In genomic region chr7:41394130-41394529, GRCm38 (mm10) we compare ENCODE assay signal across 9 mouse cellular contexts. TPM values are rescaled to one million over a fixed set of nuclear protein-coding genes. Genes with fewer than 3 reads are reported as not detected.
DNase-seq lines count a peak whose midpoint lies in the region; ATAC-seq lines count a peak whose summit lies in the region.
"Had no signal": no experiment of that assay in that cellular context is flagged by ENCODE, and none has a peak within 500 bp of the region (broad histone marks: within the 10 kb centered on the region; RNA-seq: fewer than 3 reads in every experiment).

No protein-coding gene starts in this region.

- H3K9ac ChIP-seq in heart, embryonic 13.5 days = no peak overlapping the region
- H3K9ac ChIP-seq in embryonic facial prominence, embryonic 11.5 days (replicated peaks; ENCODE audit: low read length) = no peak overlapping the region
- H3K9ac ChIP-seq in hindbrain, embryonic 11.5 days (ENCODE audit: low read depth, low read length) = no peak overlapping the region
- no peak overlapping the region for H3K9ac ChIP-seq in midbrain, embryonic 15.5 days
- no peak overlapping the region for H3K9ac ChIP-seq in kidney, embryonic 16.5 days (replicated peaks; ENCODE audit: low read length)

- H3K9me3 ChIP-seq in heart, embryonic 13.5 days = no peaks in the 10 kb centered on the region
- H3K9me3 ChIP-seq in embryonic facial prominence, embryonic 11.5 days (replicated peaks; ENCODE audit: control insufficient read depth, low read length) = no peaks in the 10 kb centered on the region
- no peaks in the 10 kb centered on the region for H3K9me3 ChIP-seq in hindbrain, embryonic 11.5 days (ENCODE audit: control insufficient read depth, low read length)
- peaks cover 4% of the 10 kb centered on the region; the same call in 1 of the 2 replicates for H3K9me3 ChIP-seq in midbrain, embryonic 15.5 days
- H3K9me3 ChIP-seq in kidney, embryonic 16.5 days (ENCODE audit: low read length) = no peaks in the 10 kb centered on the region

- ATAC-seq in heart, embryonic 13.5 days (ENCODE audit: extremely low read depth, insufficient number of reproducible peaks, low FRiP score, low TSS enrichment) = no peak
- ATAC-seq in embryonic facial prominence, embryonic 11.5 days (replicated peaks; ENCODE audit: insufficient number of reproducible peaks, low FRiP score, low TSS enrichment, low read depth) = 0 out of 2 replicates have a peak, but pooled peaks have one; percentile 18
- no peak for ATAC-seq in hindbrain, embryonic 11.5 days (ENCODE audit: low FRiP score)
- ATAC-seq in midbrain, embryonic 15.5 days (replicated peaks) = peak; percentile 51; the same call in 1 of the 2 replicates
- no peak for ATAC-seq in kidney, embryonic 16.5 days (ENCODE audit: low FRiP score, low TSS enrichment)

- 0 out of 2 replicates have a peak overlapping the region, but pooled peaks have one; percentile 22 for H3K4me2 ChIP-seq in heart, embryonic 13.5 days
- H3K4me2 ChIP-seq in embryonic facial prominence, embryonic 11.5 days (ENCODE audit: low read depth, low read length) = no peak overlapping the region
- H3K4me2 ChIP-seq in hindbrain, embryonic 11.5 days (replicated peaks; ENCODE audit: low read depth, low read length) = no peak overlapping the region
- H3K4me2 ChIP-seq in midbrain, embryonic 15.5 days = peak overlapping the region; percentile 34; the same call in 1 of the 2 replicates
- H3K4me2 ChIP-seq in kidney, embryonic 16.5 days (replicated peaks; ENCODE audit: low read depth, low read length) = no peak overlapping the region

- H3K27me3 ChIP-seq in heart, embryonic 13.5 days (replicated peaks) = no peaks in the 10 kb centered on the region
- H3K27me3 ChIP-seq in embryonic facial prominence, embryonic 11.5 days (ENCODE audit: control insufficient read depth, insufficient read depth, low read length) = no peaks in the 10 kb centered on the region
- no peaks in the 10 kb centered on the region for H3K27me3 ChIP-seq in hindbrain, embryonic 11.5 days (ENCODE audit: control insufficient read depth, insufficient read depth, low read length)
- no peaks in the 10 kb centered on the region for H3K27me3 ChIP-seq in midbrain, embryonic 15.5 days (replicated peaks)
- no peaks in the 10 kb centered on the region for H3K27me3 ChIP-seq in kidney, embryonic 16.5 days (ENCODE audit: insufficient read depth, low read length)

- no peak overlapping the region for H3K4me3 ChIP-seq in heart, embryonic 13.5 days
- no peak overlapping the region for H3K4me3 ChIP-seq in embryonic facial prominence, embryonic 11.5 days (ENCODE audit: low read depth, low read length)
- H3K4me3 ChIP-seq in hindbrain, embryonic 11.5 days (ENCODE audit: low read depth, low read length) = no peak overlapping the region
- peak overlapping the region; percentile 10; the same call in 1 of the 2 replicates for H3K4me3 ChIP-seq in midbrain, embryonic 15.5 days
- no peak overlapping the region for H3K4me3 ChIP-seq in kidney, embryonic 16.5 days (ENCODE audit: low read length)

- peaks cover 6% of the 10 kb centered on the region for H3K4me1 ChIP-seq in heart, embryonic 13.5 days
- H3K4me1 ChIP-seq in embryonic facial prominence, embryonic 11.5 days (ENCODE audit: control insufficient read depth, insufficient read depth, low read length) = no peaks in the 10 kb centered on the region
- H3K4me1 ChIP-seq in hindbrain, embryonic 11.5 days (replicated peaks; ENCODE audit: control insufficient read depth, insufficient read depth, low read length) = no peaks in the 10 kb centered on the region
- H3K4me1 ChIP-seq in midbrain, embryonic 15.5 days = peaks cover 4% of the 10 kb centered on the region; the same call in 1 of the 2 replicates
- no peaks in the 10 kb centered on the region for H3K4me1 ChIP-seq in kidney, embryonic 16.5 days (ENCODE audit: insufficient read depth, low read length)

- DNase-seq in heart, adult 11 months = no peak
- DNase-seq in embryonic facial prominence, embryonic 11.5 days (ENCODE audit: low spot score) = no peak
- DNase-seq in hindbrain, embryonic 11.5 days (ENCODE audit: low spot score) = peak; percentile 8
- no peak for DNase-seq in adrenal gland, postnatal 14 days
- DNase-seq: adrenal gland, adult 8-10 months had no signal

- WGBS in heart, embryonic 13.5 days = 68% methylated on average over 4 of the region's 4 CpGs
- WGBS in embryonic facial prominence, embryonic 11.5 days = 66% methylated on average over 4 of the region's 4 CpGs
- 69% methylated on average over 4 of the region's 4 CpGs for WGBS in hindbrain, embryonic 11.5 days
- WGBS in midbrain, embryonic 15.5 days = 74% methylated on average over 4 of the region's 4 CpGs
- 71% methylated on average over 4 of the region's 4 CpGs for WGBS in kidney, embryonic 16.5 days

- no peaks in the 10 kb centered on the region for H3K36me3 ChIP-seq in heart, embryonic 13.5 days
- no peaks in the 10 kb centered on the region for H3K36me3 ChIP-seq in embryonic facial prominence, embryonic 11.5 days (replicated peaks; ENCODE audit: control insufficient read depth, insufficient read depth, low read depth, low read length)
- no peaks in the 10 kb centered on the region for H3K36me3 ChIP-seq in hindbrain, embryonic 11.5 days (ENCODE audit: control insufficient read depth, insufficient read depth, low read length)
- H3K36me3 ChIP-seq in midbrain, embryonic 15.5 days (replicated peaks) = no peaks in the 10 kb centered on the region
- no peaks in the 10 kb centered on the region for H3K36me3 ChIP-seq in kidney, embryonic 16.5 days (ENCODE audit: insufficient read depth, low read length)

- H3K27ac ChIP-seq in heart, embryonic 13.5 days (replicated peaks) = no peak overlapping the region
- no peak overlapping the region for H3K27ac ChIP-seq in embryonic facial prominence, embryonic 11.5 days (replicated peaks; ENCODE audit: low read depth, low read length)
- H3K27ac ChIP-seq in hindbrain, embryonic 11.5 days (ENCODE audit: low read depth, low read length) = no peak overlapping the region
- no peak overlapping the region for H3K27ac ChIP-seq in midbrain, embryonic 15.5 days
- no peak overlapping the region for H3K27ac ChIP-seq in kidney, embryonic 16.5 days (ENCODE audit: low read length)

RNA-seq across cellular contexts. Expression of gene AI987944, which starts 1.0 kb away (rescaled TPM):
- 9.2 and 10.3 TPM in 2 replicates for polyA plus RNA-seq in heart, embryonic 13.5 days (2015; fragmentation: Nextera tagmentation; extraction: Ambion mirVana)
- polyA plus RNA-seq in embryonic facial prominence, embryonic 11.5 days (2014; fragmentation: Nextera tagmentation; extraction: Ambion mirVana) = 9.4 and 11.7 TPM in 2 replicates
- polyA plus RNA-seq in hindbrain, embryonic 11.5 days (2014; fragmentation: Nextera tagmentation; extraction: Ambion mirVana) = 9.9 and 11.9 TPM in 2 replicates
- polyA plus RNA-seq in midbrain, embryonic 15.5 days (2015; fragmentation: Nextera tagmentation; extraction: Ambion mirVana) = 7.5 and 8.6 TPM in 2 replicates
- 10.6 and 14.2 TPM in 2 replicates for total RNA-seq in adrenal gland, postnatal 14 days (2021)
- polyA plus RNA-seq in kidney, embryonic 16.5 days (2015; fragmentation: Nextera tagmentation; extraction: Ambion mirVana) = 13.0 and 13.9 TPM in 2 replicates

RNA-seq across cellular contexts. Expression of gene Vmn2r57, which starts 54.4 kb away (rescaled TPM):
- 0.15 and 0.19 TPM in 2 replicates for polyA plus RNA-seq in heart, embryonic 13.5 days (2015; fragmentation: Nextera tagmentation; extraction: Ambion mirVana)
- polyA plus RNA-seq in embryonic facial prominence, embryonic 11.5 days (2014; fragmentation: Nextera tagmentation; extraction: Ambion mirVana) = 0.32 and 0.33 TPM in 2 replicates
- 0.13 and 0.22 TPM in 2 replicates for polyA plus RNA-seq in hindbrain, embryonic 11.5 days (2014; fragmentation: Nextera tagmentation; extraction: Ambion mirVana)
- polyA plus RNA-seq in midbrain, embryonic 15.5 days (2015; fragmentation: Nextera tagmentation; extraction: Ambion mirVana) = 0.42 and 0.57 TPM in 2 replicates
- 0.07 and 0.19 TPM in 2 replicates for total RNA-seq in adrenal gland, postnatal 14 days (2021)
- 0.21 and 0.32 TPM in 2 replicates for polyA plus RNA-seq in kidney, embryonic 16.5 days (2015; fragmentation: Nextera tagmentation; extraction: Ambion mirVana)
- total RNA-seq: ES-E14 had no signal

Comparison
In these comparisons a context has a peak if more than half of its experiments do, and no peak if none do; other contexts are left out.
1. ATAC-seq: peak in embryonic facial prominence, embryonic 11.5 days (single experiment) and midbrain, embryonic 15.5 days (single experiment); none in heart, embryonic 13.5 days (single experiment), hindbrain, embryonic 11.5 days (single experiment) and kidney, embryonic 16.5 days (single experiment).
2. H3K4me2 ChIP-seq: peak in heart, embryonic 13.5 days (single experiment) and midbrain, embryonic 15.5 days (single experiment); none in embryonic facial prominence, embryonic 11.5 days (single experiment), hindbrain, embryonic 11.5 days (single experiment) and kidney, embryonic 16.5 days (single experiment).